Mouse (Mus musculus): ENCODE measurements around the gene Lrrc8d.
"Not testable (repeated sequence)": the region's sequence is repeated elsewhere in the genome, so short reads cannot be mapped to it uniquely, and the experiment has no call there.

Gene Lrrc8d

GRCm38 (mm10) chr5:105685780-105686305 lies 13.9 kb upstream of the Lrrc8d start:
- not testable (repeated sequence) for DNase-seq

- DNase-seq: no peak
Observed at GRCm38 (mm10) chr5:105686331-105686995, 13.3 kb upstream of the Lrrc8d start.

DNA sequence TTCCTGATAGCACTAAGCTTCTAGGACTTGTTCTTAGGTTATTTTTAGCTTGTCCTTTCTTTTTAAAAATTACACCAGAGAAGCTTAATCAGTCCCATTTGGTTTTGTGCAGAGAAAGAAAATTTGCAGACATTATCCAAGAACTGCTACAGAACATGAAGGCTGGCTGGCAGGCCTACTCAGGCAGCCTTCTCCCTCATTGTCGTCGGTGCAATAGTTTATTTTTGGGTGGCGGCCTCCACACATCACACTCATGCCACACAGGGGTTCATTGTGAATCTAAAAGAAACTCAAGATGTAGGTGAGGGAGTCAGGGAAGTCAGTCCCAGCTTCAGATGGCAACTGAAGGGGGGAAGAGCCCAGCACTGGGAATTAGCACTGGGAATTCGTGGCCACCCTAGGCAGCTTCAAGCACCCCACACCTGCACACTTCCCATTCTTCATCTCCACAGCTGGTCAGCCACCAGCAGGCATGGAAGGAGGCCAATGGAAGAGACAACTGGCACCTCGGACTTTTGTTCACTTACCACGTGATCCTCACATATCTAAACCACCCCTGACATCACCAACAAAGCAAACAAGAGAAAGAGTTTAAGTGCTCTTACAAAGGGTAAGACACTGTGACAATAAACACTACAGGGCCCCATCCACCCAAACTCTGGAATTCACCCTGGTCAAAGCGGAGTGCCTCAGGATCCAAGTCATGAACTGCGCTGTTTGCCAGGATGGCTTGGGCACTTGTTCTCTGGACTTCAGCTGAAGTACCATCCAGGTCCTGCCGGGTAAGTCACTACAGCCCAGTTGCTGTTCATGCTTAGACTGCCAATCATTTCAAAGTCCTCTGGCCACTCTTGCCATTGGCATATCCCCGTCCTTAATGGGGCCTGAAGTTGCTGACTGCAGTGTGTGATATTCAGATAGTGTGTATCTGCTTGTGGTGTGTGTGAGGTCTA lies 9.0 kb upstream of the Lrrc8d start:
- no peak for DNase-seq

DNA sequence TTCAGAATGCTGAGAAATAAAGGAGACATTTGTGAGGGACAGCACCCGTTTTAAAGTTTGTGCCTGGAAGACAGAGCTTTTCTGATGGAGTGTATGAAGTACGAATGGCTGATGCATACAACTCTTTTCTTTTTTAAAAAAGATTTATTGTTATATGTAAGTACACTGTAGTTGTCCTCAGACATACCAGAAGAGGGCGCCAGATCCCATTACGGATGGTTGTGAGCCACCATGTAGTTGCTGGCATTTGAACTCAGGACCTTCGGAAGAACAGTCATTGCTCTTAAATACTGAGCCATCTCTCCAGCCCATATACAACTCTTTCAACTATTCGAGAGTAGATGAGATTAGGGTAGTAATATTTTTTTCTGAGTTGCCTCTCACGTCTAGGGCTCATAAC lies 8.1 kb upstream of the Lrrc8d start:
- no peak for DNase-seq

DNA sequence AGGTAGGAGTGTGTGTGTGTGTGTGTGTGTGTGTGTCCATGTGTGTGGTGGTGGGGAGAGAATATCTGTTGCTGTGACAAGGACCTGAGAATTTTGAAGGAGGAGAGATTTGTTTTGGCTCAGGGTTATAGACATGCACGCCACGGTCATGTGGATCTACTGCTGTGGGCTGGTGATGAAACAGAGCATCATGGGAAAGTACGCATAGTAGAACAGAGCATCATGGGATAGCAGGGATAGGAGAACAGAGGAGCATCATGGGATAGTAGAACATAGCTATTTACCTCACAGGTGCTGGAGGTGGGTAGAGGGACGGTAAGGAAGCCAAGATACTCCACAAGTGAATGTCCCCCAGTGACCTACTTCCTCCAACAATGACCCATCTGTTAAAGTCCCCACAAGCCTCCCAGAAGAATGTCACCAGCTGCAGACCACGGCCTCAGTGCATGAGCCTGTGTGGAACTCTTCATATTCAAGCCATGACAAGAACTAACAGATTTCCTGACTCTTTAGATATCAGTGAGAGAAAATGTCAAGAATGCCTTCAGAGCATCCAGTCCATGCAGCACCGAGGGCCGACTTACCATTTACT lies 5.3 kb upstream of the Lrrc8d start:
- no peak for DNase-seq

DNA sequence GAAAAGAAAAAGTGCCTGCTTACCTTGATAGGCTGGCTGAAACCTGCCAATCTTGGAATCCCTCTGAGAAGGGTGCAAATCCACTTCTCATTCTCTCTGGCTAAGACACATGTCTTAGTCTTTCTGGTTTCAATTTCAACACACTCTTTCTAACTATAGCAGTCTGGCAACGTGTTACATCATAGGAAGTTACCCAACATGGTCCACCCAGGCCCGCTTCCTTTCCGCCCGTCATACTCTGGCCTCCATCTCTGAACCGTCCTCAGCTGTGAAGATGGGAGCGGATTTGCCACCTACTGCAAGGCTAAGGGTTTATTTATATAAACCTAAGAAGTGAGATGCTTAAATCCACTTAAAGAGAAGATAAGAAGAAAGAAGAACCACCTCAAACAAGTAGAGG lies 3.7 kb upstream of the Lrrc8d start:
- DNase-seq: no peak

DNA sequence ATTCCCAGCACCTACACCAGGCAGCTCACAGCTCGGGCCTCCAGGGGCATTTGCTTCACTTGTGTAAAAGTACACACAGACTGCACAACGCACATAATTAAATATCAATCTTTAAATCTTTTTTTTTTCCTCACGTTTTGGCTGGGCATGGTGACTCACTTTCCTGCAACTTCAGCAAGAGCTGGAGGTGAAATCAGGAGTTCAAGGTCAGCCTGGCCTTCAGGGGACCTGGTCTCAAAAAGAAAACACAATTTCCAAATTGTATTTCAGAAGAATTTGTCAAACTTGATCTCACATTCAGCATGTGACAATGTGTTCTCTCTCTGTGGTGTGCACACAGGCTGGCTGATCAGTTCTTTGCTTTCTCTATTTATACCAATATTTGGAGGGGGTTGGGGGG lies 1.9 kb upstream of the Lrrc8d start:
- DNase-seq: no peak

DNA sequence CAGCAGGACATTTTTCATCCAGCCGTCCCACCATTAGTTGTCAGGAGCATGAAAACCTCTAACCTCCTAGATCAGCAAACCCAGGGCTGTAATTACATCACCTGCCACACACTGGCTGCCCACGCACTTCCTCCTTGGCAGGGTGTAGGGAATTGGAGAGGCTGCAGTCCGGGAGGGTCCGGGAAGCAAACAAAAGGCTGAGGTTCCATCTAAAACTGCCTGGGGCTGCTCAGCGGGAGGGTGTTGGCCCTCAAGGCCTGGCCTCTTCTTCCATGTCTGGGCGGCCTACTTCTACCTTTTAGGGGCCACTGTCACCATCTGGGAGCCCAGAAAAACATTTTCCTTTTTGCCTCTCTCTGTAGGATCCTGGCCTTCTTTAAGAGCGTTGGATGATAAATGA lies 1.1 kb upstream of the Lrrc8d start:
- no peak for DNase-seq

GRCm38 (mm10) chr5:105700070-105700851 lies 492 bp downstream of the Lrrc8d start:
- peak; percentile 82 for DNase-seq

DNA sequence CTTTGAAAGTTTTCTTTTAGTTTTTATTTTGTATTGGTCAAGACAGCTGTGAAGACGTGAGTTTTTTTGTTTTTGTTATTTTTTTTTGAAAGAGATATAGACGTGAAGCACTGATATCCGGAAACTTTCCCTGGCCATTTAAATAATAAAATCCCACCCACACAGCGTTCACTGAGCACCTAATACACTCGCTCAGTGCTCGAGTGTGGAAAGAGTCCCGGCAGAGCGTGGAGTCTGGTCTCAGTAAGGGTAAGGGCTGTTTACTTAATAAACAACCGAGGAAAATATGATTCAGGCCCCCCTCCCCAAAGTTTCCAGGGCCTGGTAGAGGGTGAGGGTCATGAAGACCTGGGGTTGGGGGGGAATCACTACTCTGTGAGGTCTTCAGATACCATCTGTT lies 1.6 kb downstream of the Lrrc8d start:
- no peak for DNase-seq

DNA sequence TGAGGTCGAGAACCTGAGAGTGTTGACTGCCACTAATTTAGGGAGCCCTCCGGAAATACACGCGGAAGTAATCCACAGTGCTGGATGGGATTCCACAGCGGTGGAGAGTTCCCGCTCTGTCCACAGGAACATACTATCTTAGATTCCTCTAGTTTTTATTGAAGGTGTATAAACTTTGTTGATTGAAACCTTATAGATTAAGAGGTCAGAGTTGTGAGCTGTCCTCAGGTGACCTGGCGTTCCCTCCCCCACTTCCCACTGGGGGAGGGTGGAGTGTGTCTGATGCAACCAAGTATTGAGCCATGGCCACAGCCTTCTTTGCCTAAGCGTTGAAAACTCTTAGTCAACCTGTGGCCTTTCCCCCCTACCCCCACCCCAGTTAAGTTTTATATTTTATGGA lies 2.1 kb downstream of the Lrrc8d start:
- DNase-seq: no peak

GRCm38 (mm10) chr5:105702580-105703285 lies 3.0 kb downstream of the Lrrc8d start:
- no peak for DNase-seq

- no peak for DNase-seq
Observed at GRCm38 (mm10) chr5:105703286-105703655, 3.5 kb downstream of the Lrrc8d start.

- DNase-seq: peak; percentile 31
Observed at GRCm38 (mm10) chr5:105704573-105704972, 4.8 kb downstream of the Lrrc8d start.

DNA sequence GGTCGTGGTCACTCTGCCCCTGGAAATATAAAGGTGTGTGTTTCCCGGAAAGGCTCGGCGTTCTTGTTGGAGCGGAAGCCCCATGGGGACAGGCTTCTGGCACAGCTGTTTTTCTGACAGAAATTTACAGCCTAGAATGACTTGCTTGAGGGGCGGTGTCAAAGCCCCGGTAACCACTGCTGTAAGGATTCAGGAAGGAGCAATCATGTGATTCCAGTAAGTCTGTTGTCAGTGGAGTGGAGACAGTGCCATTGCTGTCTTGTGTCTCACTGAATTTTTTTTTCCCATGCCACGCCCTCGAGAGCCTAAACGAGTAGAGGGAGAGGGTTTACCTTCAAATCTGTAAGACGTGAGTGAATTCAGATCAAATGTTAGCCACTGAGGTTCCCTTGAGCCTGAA lies 6.9 kb downstream of the Lrrc8d start:
- no peak for DNase-seq

- no peak for DNase-seq
Observed at GRCm38 (mm10) chr5:105708276-105708675, 8.5 kb downstream of the Lrrc8d start.

DNA sequence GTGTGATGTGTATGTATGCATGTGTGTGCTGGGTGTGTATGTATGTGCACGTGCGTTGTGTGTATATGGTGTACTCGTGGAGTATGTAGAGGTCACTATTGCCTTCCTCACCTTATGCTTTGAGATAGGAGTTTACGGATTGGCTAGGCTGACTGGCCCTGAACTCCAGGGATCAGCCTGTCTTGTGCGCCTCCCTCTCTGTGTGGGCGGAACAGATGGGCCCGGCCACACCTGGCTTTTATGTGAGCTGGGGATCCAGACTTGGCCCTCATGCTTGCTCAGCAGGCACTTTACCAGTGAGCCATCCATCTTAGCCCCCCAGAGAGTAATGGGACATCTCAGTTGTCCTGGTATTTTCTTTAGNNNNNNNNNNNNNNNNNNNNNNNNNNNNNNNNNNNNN lies 10.7 kb downstream of the Lrrc8d start:
- no peak for DNase-seq

GRCm38 (mm10) chr5:105714446-105714845 lies 14.7 kb downstream of the Lrrc8d start:
- no peak for DNase-seq

- DNase-seq: no peak
Observed at GRCm38 (mm10) chr5:105715095-105715494, 15.3 kb downstream of the Lrrc8d start.

DNA sequence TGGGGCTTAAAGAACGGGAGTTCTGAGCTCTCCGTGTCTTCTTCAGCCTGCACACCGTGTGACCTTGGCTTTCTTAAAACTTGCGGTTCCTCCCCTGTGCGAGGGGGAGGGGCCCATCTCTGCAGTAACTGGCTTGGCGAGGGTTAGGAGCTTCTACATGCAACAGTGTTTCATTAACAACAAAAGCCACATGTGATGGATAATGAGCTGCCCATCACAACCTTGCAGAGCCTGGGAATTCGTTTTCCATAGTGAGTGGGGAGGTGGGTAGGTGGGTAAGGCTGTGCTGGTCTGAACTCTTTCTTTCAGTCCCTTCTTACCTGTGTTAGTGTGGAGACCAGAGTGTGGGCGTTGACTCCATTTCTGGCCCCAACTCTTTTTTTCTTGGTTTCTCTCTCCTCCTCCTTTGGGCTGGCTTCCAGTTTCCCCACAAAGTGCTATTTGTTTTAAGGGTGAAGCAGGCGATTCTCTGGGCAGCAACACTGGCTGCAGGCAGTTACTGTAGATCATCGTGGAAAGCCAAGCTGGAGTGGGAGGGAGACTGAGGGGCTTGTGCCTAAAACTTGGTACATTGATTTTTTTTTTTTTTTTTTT lies 15.9 kb downstream of the Lrrc8d start:
- DNase-seq: no peak

- no peak for DNase-seq
Observed at GRCm38 (mm10) chr5:105717294-105717693, 17.5 kb downstream of the Lrrc8d start.

All from embryo, embryonic 11 days (tissue).